Mouse (Mus musculus) neural tube, embryonic 12.5 days (tissue): ENCODE results near the gene Lrrc9. TPM values are rescaled to one million over a fixed set of nuclear protein-coding genes. Genes with fewer than 3 reads are reported as not detected.

ENCODE experiments used
- ATAC-seq: fragments of 200-750 bp; cut with Nextera tagmentation; 2 replicates; pipeline ENCODE4 v1.8.0; 2017; ENCODE audit warnings: low read depth, mild to moderate bottlenecking, moderate TSS enrichment, moderate library complexity; ENCODE audit not compliant: low FRiP score
- H3K27ac ChIP-seq: fragments of 300-500 bp; sonication (generic); 2 replicates; pipeline ENCODE4 v1.5.1; 2016
- H3K27me3 ChIP-seq: fragments of 300-500 bp; sonication (generic); replicated peaks from 2 replicates; pipeline ENCODE4 v1.6.1; 2016; ENCODE audit warnings: mild to moderate bottlenecking
- H3K36me3 ChIP-seq: fragments of 300-500 bp; sonication (generic); 2 replicates; pipeline ENCODE4 v1.6.1; 2016; ENCODE audit warnings: mild to moderate bottlenecking
- H3K4me1 ChIP-seq: fragments of 300-500 bp; sonication (generic); 2 replicates; pipeline ENCODE4 v1.6.1; 2016
- H3K4me2 ChIP-seq: fragments of 300-500 bp; sonication (generic); replicated peaks from 2 replicates; pipeline ENCODE4 v1.6.1; 2016; ENCODE audit warnings: mild to moderate bottlenecking
- H3K4me3 ChIP-seq: fragments of 300-500 bp; sonication (generic); 2 replicates; pipeline ENCODE4 v1.5.1; 2016
- H3K9ac ChIP-seq: fragments of 300-500 bp; sonication (generic); 2 replicates; pipeline ENCODE4 v1.6.1; 2016; ENCODE audit warnings: mild to moderate bottlenecking
- H3K9me3 ChIP-seq: fragments of 300-500 bp; sonication (generic); 2 replicates; pipeline ENCODE4 v1.6.1; 2016; ENCODE audit warnings: mild to moderate bottlenecking
- WGBS: fragments of 180-500 bp; shearing (Covaris S2); methylation state at CpG from one replicate; pipeline ENCODE4 v1.1.7; 2016; 5-methylcytosine and 5-hydroxymethylcytosine counted together
- polyA plus RNA-seq: library from polyadenylated mRNA; unstranded; fragments of >200 nt; fragmentation: Nextera tagmentation; extraction: Ambion mirVana; gene quantifications from 2 replicates; pipeline ENCODE4 v1.2.1, GENCODE M21; 2016

Gene Lrrc9
- polyA plus RNA-seq, 1 experiment from 2014 or later: 4.4 TPM

GRCm38 (mm10) chr12:72433241-72433865 is 8.3 kb upstream of the Lrrc9 start:
- H3K4me1 ChIP-seq: no peaks in the 10 kb centered on the region
- no peak overlapping the region for H3K4me3 ChIP-seq
- H3K36me3 ChIP-seq: no peaks in the 10 kb centered on the region
- WGBS: 65% methylated on average over 9 of the region's 9 CpGs
- no peak for ATAC-seq
- no peak overlapping the region for H3K4me2 ChIP-seq
- H3K27me3 ChIP-seq: no peaks in the 10 kb centered on the region
- H3K9me3 ChIP-seq: no peaks in the 10 kb centered on the region
- H3K9ac ChIP-seq: no peak overlapping the region
- no peak overlapping the region for H3K27ac ChIP-seq

DNA sequence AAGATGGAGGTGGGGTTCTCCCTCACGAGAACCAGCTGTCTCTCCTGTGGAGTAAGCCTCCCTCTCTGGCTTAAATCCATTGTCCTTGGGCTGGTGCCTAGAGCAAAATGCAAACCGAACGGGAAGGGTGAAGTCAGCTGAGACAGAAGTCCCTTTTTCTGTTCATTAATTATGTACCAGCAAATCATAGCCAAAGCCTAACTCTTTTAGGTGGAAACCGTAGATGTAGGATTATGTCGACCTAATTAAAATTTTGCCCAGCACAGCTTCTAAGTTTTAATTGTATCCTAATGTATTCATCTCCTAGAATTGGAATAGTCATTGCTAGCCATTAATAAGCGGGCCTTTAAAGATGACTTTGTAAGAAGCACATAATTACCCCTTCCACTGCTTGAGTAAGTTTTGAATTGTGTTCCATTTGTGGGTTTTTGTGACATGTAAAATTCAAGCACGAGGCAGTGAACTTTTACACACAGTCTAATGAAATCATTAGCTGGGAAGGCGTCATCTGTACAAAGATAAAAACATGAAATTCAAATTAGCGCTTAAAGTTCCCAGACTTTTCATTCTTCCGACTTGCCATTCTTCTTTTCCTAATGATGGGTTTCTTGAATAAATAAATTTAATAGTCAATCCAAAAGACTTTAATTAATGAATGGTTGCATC is 3.9 kb upstream of the Lrrc9 start:
- Histone ChIP-seq H3K36me3 (no peaks in the 10 kb centered on the region), H3K27ac (no peak overlapping the region), H3K4me2 (no peak overlapping the region), H3K9ac (no peak overlapping the region), H3K9me3 (no peaks in the 10 kb centered on the region), H3K27me3 (no peaks in the 10 kb centered on the region), H3K4me1 (peaks cover 13% of the 10 kb centered on the region; the same call in 1 of the 2 replicates), H3K4me3 (no peak overlapping the region)
- WGBS: 68% methylated on average over 10 of the region's 10 CpGs
- no peak for ATAC-seq

- no peak overlapping the region for H3K27ac ChIP-seq
- no peaks in the 10 kb centered on the region for H3K9me3 ChIP-seq
- H3K4me3 ChIP-seq: no peak overlapping the region
- H3K36me3 ChIP-seq: no peaks in the 10 kb centered on the region
- no peak overlapping the region for H3K9ac ChIP-seq
- WGBS: 68% methylated on average over 6 of the region's 6 CpGs
- no peak overlapping the region for H3K4me2 ChIP-seq
- no peak for ATAC-seq
- no peaks in the 10 kb centered on the region for H3K27me3 ChIP-seq
- peaks cover 13% of the 10 kb centered on the region; the same call in 1 of the 2 replicates for H3K4me1 ChIP-seq
Measured at GRCm38 (mm10) chr12:72438961-72439480, 2.6 kb upstream of the Lrrc9 start.

DNA sequence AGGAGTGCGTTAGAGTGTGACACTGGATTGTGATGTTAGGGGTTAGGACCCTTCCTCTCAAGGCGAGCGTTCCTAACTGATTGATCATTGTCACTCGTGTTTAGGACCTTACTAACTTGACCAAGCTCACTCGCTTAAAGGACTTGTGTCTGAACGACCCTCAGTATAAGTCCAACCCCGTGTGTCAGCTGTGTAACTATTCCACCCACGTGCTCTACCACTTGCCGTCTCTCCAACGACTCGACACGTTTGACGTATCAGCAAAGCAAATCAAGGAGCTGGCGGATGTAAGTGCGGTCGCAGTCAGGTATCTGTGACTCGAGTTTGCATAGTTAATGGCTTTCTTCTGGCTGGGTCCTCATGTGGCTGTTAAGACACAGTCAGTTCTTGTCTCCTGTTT is 12.3 kb downstream of the Lrrc9 start:
- ATAC-seq: no peak
- no peaks in the 10 kb centered on the region for H3K9me3 ChIP-seq
- no peaks in the 10 kb centered on the region for H3K4me1 ChIP-seq
- H3K4me3 ChIP-seq: no peak overlapping the region
- H3K36me3 ChIP-seq: no peaks in the 10 kb centered on the region
- H3K27ac ChIP-seq: no peak overlapping the region
- H3K4me2 ChIP-seq: no peak overlapping the region
- no peak overlapping the region for H3K9ac ChIP-seq
- H3K27me3 ChIP-seq: no peaks in the 10 kb centered on the region
- 84% methylated on average over 17 of the region's 17 CpGs for WGBS

GRCm38 (mm10) chr12:72461191-72461893 is 19.7 kb downstream of the Lrrc9 start:
- no peaks in the 10 kb centered on the region for H3K4me1 ChIP-seq
- H3K9ac ChIP-seq: no peak overlapping the region
- WGBS: 59% methylated on average over 11 of the region's 11 CpGs
- H3K27ac ChIP-seq: no peak overlapping the region
- no peak for ATAC-seq
- 0 out of 2 replicates have a peak overlapping the region, but pooled peaks have one; percentile 3 for H3K4me2 ChIP-seq
- no peaks in the 10 kb centered on the region for H3K9me3 ChIP-seq
- H3K27me3 ChIP-seq: no peaks in the 10 kb centered on the region
- H3K36me3 ChIP-seq: no peaks in the 10 kb centered on the region
- H3K4me3 ChIP-seq: no peak overlapping the region

- H3K27me3 ChIP-seq: no peaks in the 10 kb centered on the region
- H3K27ac ChIP-seq: no peak overlapping the region
- H3K9me3 ChIP-seq: no peaks in the 10 kb centered on the region
- H3K36me3 ChIP-seq: no peaks in the 10 kb centered on the region
- no peak for ATAC-seq
- no peak overlapping the region for H3K4me3 ChIP-seq
- H3K4me1 ChIP-seq: no peaks in the 10 kb centered on the region
- 48% methylated on average over 5 of the region's 5 CpGs for WGBS
- H3K9ac ChIP-seq: no peak overlapping the region
- 0 out of 2 replicates have a peak overlapping the region, but pooled peaks have one; percentile 3 for H3K4me2 ChIP-seq
Measured at GRCm38 (mm10) chr12:72461894-72462530, 20.3 kb downstream of the Lrrc9 start.

- no peaks in the 10 kb centered on the region for H3K27me3 ChIP-seq
Measured at GRCm38 (mm10) chr12:72465826-72466501, 24.3 kb downstream of the Lrrc9 start.

DNA sequence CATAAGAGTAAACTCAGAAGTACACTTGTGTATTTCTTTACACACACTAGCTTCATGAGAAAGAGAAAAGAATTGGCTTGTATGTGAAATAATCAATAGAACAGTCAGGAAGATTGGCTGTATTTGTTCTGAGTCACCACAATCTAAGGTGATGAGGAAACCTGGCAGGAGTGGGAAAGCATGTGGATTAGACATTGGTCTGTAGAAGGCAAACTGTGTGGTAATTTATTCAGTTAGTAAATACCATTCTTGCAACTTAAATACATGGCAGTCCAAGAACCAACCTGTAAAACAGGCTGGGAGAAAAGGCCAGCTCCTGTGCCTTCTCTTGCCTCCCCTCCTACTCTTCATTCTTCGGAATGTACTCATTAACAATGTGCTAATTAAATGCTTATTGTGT is 25.6 kb downstream of the Lrrc9 start:
- no peaks in the 10 kb centered on the region for H3K4me1 ChIP-seq
- ATAC-seq: no peak

More at GRCm38 (mm10) chr12:72465826-72466501, 24.3 kb downstream of the Lrrc9 start:
- WGBS: 93% methylated on average over 5 of the region's 5 CpGs
- Histone ChIP-seq H3K27ac (no peak overlapping the region), H3K36me3 (no peaks in the 10 kb centered on the region), H3K4me1 (no peaks in the 10 kb centered on the region), H3K9me3 (no peaks in the 10 kb centered on the region), H3K9ac (no peak overlapping the region), H3K4me3 (no peak overlapping the region), H3K4me2 (no peak overlapping the region)
- no peak for ATAC-seq

GRCm38 (mm10) chr12:72467789-72468188 is 26.1 kb downstream of the Lrrc9 start:
- Histone ChIP-seq H3K36me3 (no peaks in the 10 kb centered on the region), H3K4me3 (no peak overlapping the region), H3K9me3 (no peaks in the 10 kb centered on the region), H3K9ac (no peak overlapping the region), H3K4me2 (no peak overlapping the region), H3K27ac (no peak overlapping the region), H3K27me3 (no peaks in the 10 kb centered on the region), H3K4me1 (no peaks in the 10 kb centered on the region)
- 87% methylated on average over 4 of the region's 4 CpGs for WGBS
- no peak for ATAC-seq

More for the DNA sequence above, 25.6 kb downstream of the Lrrc9 start:
- no peaks in the 10 kb centered on the region for H3K9me3 ChIP-seq
- no peaks in the 10 kb centered on the region for H3K36me3 ChIP-seq
- WGBS: 91% methylated on average over 1 of the region's 1 CpGs
- no peak overlapping the region for H3K4me3 ChIP-seq
- no peak overlapping the region for H3K27ac ChIP-seq
- H3K4me2 ChIP-seq: no peak overlapping the region
- no peak overlapping the region for H3K9ac ChIP-seq
- H3K27me3 ChIP-seq: no peaks in the 10 kb centered on the region

DNA sequence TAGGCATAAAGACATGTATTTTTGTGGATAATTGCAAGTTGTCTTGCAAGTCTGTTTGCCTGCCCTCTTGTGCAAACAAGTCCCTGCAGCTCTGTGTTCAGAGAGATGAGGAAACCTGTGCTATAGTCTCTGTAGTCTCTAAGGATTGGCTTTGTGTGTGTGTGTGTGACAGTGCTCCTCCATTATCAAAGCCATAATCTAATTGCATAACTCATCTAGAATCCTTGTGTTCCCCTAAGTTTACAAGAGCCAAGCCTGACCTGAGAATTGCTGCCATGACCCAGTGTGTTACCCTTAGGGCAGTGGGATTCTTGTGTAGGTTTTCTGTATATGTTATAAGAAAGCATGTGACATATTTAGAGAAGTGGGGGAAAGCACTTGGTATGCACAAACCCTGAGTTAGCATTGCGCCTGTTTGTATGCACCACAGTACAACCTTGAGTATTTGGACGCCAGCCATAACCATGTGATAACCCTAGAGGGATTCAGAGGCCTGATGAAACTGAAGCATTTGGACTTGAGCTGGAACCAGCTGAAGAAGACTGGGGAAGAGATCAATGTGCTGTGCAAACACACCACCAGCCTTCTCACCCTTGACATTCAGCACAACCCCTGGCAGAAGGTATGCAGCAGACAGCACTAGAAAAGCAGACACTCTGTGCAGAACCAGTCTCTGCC is 35.2 kb downstream of the Lrrc9 start:
- no peak overlapping the region for H3K9ac ChIP-seq
- H3K36me3 ChIP-seq: no peaks in the 10 kb centered on the region
- no peak overlapping the region for H3K4me2 ChIP-seq
- WGBS: 85% methylated on average over 2 of the region's 2 CpGs
- H3K27me3 ChIP-seq: no peaks in the 10 kb centered on the region
- no peak for ATAC-seq
- H3K4me3 ChIP-seq: no peak overlapping the region
- no peaks in the 10 kb centered on the region for H3K4me1 ChIP-seq
- H3K27ac ChIP-seq: no peak overlapping the region
- H3K9me3 ChIP-seq: no peaks in the 10 kb centered on the region

DNA sequence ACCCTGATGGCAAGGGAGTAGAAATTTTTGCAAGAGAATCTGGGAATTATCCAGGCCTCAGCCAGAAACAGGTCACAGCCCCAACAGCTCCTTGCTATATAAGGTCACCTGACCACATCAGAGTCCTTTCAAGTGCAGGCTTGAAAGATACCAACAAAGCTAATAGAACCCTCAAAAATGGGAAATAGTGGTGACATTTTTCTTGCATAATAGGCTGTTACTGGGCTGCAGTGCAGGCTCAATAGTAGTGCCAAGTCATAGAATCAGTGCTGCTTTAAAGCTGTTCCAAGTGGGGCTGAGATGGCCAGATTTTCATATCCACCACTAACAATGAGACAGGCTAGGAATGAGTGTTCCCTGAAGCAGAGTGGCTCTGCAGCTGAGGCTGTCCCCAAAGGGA is 40.6 kb downstream of the Lrrc9 start:
- Histone ChIP-seq H3K4me2 (no peak overlapping the region), H3K4me3 (no peak overlapping the region), H3K4me1 (no peaks in the 10 kb centered on the region), H3K27me3 (no peaks in the 10 kb centered on the region), H3K27ac (no peak overlapping the region), H3K36me3 (no peaks in the 10 kb centered on the region), H3K9ac (no peak overlapping the region), H3K9me3 (no peaks in the 10 kb centered on the region)
- ATAC-seq: no peak
